Mouse (Mus musculus) ovary, postnatal 14 days (tissue): Measurements from ENCODE around the gene Dgcr6.

ENCODE experiments used
- DNase-seq: peaks from one replicate; pipeline ENCODE4 v3.0.0; 2022; ENCODE audit warnings: low spot score

Gene Dgcr6

DNA sequence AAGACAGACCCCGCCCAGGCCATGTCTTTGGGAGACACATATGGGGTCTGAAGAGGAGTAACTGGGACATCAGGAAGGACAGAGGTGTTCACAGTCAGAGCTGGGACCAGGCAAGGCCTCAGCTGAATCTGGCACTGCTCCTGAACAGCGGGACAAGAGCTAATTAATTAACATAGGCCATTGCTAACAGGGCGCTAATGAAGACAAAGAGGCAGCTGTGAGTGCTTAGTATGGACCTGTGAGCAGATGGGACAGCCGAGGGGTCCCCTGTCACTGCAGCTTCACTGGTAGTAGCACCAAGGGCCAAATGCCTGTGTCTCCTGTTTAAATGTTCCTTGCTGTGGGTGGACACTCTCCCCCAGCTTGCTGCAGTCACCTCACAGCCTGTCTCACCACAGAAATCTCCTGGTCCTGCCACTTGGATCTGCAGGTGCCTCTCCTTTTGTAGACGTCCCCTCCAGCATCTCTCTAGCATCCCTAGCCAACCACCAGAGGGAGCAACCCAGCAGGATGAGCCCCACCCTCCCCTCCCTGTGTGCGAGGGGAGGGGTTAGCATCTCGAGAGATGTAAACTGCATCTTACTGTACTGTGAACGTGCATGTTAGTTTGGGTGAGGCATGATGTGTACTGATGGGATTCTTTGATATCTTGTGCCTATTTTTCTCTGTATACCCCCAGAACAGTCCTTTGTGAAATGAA lies 66.5 kb downstream of the Dgcr6 start:
- DNase-seq, result peak; percentile 46
